Mouse (Mus musculus) lung, postnatal 25 days (tissue): Measurements from ENCODE around the gene Emc10.

Source experiments
- DNase-seq: peaks from one replicate; pipeline ENCODE4 v3.0.0; 2022; ENCODE audit warnings: low spot score

Emc10 gene

GRCm38 (mm10) chr7:44495992-44496770 lies at the start of gene Emc10, which contains the start of gene Fam71e1:
Emc10 (minus strand) TSS chr7:44496529.
Fam71e1 (plus strand) TSS chr7:44496581.
- peak; percentile 97 for DNase-seq

DNA sequence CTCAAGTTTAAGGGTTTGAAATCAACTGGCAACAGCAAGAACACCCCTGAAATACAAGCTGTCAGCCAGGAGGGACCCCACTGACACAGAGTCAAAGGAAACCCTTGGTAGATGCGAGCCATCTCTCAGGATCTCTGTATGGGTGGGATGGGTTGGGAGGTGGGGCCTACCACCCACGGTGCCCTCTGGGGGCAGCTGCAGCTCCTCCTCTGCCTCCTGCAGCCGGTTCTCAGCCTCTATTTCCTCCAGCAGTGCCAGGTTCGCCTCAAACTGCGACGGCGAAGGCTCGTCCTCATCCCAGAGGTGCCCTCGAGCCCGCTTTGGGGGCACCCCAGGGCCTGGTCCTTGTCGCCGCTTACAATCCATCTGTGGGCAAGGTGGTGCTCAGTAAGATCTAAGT lies 46.7 kb upstream of the Emc10 start:
- DNase-seq: no peak

GRCm38 (mm10) chr7:44542555-44542954 lies 46.2 kb upstream of the Emc10 start:
- DNase-seq: no peak

DNA sequence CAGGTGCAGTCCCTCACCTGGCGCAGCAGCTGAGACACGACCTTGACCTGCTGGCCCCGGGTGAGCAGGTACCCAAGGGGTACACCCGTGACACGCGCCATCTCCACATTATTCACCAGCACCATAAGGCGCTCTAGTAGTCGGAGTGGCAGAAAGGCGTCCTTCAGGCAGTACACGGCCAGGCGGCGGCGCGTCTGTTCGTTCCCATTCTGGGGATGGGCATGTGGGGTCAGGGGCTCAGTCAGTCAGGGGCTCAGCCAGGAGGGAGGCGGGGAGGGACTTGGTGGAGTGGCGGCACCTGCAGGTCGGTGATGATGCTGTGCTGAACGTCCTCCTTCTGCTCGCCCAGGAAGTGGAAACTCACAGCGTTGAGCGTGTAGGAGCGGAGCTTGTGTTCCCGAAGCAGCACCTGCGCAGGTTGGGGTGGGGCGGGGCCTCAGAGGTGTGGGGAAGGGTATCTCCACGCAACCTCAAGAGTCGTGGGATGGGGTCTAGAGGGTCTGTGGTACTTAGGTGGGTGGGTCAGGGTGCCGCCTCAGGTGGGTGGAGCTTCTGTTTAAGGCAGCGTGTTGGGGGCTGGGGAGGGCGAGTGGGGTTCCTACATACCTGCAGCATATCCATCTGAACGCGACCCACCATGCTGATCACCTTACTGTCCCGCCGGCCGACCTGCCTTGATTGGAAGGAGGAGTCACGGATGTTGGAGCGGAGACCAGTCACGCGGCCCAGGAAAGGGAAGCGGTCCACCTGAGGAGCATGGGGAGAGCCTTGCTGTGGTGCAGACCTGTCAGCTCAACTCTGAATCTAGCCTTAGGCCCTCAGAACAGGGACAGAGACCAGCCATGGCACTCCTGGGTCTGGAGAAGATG lies 42.7 kb upstream of the Emc10 start:
- DNase-seq: no peak

DNA sequence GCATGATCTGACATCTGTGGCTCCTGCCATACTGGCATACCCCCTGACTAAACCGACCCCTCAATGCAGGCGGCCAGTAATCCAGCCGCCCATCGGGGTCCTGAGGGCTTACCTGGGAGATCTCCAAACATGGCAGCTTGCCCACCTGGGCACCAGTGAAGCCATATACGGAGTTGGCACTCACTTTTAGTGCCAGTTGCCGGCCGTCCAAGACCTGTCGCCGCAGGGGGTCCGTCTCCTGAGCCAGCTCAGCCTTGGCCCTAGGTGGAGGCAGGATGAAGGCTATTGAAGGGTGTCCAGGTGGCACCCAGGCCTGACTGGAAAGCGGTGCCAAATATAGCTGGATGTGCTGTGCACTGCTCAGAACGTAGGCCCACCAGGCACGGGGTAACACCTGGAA lies 41.2 kb upstream of the Emc10 start:
- no peak for DNase-seq

DNA sequence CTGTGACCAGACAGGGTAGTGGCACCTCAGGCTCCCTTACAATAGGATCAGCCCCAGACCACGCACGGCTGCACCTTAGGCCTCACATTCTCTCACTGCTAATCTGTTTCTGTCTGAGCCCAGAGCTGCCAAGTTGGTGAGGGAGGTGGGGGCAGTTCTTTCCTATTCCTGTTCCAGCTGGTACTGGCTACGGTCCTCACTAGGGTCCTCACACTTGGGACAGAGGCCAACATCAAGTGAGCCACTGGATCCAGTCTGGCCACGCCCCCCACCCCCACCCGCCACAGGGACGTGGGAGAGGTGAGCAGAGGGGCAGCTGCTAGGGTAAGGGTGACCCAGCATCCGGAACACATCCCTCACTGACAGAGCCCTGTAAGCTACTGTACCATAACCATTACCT lies 40.7 kb upstream of the Emc10 start:
- DNase-seq: no peak

- peak; percentile 81 for DNase-seq
Measured at GRCm38 (mm10) chr7:44536590-44536968, 40.2 kb upstream of the Emc10 start.

- no peak for DNase-seq
Measured at GRCm38 (mm10) chr7:44535657-44536589, 39.6 kb upstream of the Emc10 start.

- no peak for DNase-seq
Measured at GRCm38 (mm10) chr7:44534656-44535441, 38.5 kb upstream of the Emc10 start.

DNA sequence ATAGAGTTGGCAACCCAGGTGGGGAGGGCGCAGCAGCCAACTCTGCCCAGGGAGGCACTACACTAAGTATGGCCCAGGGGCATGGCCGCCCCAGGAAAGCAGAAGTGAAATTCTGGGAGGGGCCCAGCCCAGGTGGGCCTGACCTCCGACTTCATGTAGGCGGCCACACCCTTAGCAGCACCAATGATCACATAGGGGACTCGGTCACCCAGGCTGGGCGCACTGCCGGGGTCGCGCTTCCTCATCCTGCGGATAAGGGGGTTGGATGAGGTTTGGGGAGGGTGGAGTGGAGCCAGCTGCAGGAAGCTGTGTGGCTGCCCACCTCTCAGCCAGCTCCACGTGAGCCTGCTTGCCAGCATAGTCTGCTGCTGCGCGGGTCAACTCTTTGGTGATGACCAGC lies 37.9 kb upstream of the Emc10 start:
- DNase-seq: peak; percentile 49

GRCm38 (mm10) chr7:44533746-44534045 lies 37.4 kb upstream of the Emc10 start:
- no peak for DNase-seq

GRCm38 (mm10) chr7:44532918-44533745 lies 36.8 kb upstream of the Emc10 start:
- no peak for DNase-seq

GRCm38 (mm10) chr7:44531946-44532732 lies 35.8 kb upstream of the Emc10 start, which contains the start of gene Spib:
Spib (minus strand) TSS chr7:44532071.
- no peak for DNase-seq

- DNase-seq: no peak
Measured at GRCm38 (mm10) chr7:44531207-44531606, 34.9 kb upstream of the Emc10 start.

GRCm38 (mm10) chr7:44530507-44530906 lies 34.2 kb upstream of the Emc10 start:
- DNase-seq: no peak

DNA sequence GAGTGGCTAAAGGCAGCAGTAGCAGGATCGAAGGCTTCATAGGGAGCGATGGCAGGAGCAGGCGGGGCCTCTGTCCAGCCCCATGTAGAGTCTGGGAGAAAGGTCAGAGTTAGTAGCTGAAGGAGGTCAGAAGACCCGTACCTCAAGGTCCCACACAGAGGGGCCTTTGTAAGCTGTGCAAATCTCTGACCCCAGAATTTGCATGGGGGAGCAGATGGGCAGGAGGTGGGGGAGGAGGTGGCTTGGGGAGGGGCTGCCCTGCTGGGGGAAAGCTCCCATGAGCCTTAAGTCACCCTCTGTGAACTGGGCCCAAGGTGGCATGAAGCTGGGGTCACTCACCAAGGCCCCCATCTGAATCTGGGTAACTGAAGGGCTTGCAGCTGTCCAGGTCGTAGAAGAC lies 33.2 kb upstream of the Emc10 start:
- no peak for DNase-seq

- peak; percentile 87 for DNase-seq
Measured at GRCm38 (mm10) chr7:44527483-44528398, 31.4 kb upstream of the Emc10 start.

- no peak for DNase-seq
Measured at GRCm38 (mm10) chr7:44526414-44527154, 30.3 kb upstream of the Emc10 start.
